ENCODE assay signal across 9 mouse cellular contexts in genomic region chr2:65993371-65993770, GRCm38 (mm10).
A peak's percentile ranks its signal among the peaks of the same experiment; 100 is the strongest.
DNase-seq lines count a peak whose midpoint lies in the region; ATAC-seq lines count a peak whose summit lies in the region.
"Had no signal": no experiment of that assay in that cellular context is flagged by ENCODE, and none has a peak within 500 bp of the region (broad histone marks: within the 10 kb centered on the region; RNA-seq: fewer than 3 reads in every experiment).

No protein-coding gene starts in this region.

- H3K9me3 ChIP-seq in midbrain, embryonic 11.5 days (ENCODE audit: control insufficient read depth, low read length) = no peaks in the 10 kb centered on the region
- no peaks in the 10 kb centered on the region for H3K9me3 ChIP-seq in midbrain, embryonic 10.5 days (replicated peaks)
- no peaks in the 10 kb centered on the region for H3K9me3 ChIP-seq in forebrain, embryonic 13.5 days (replicated peaks)
- no peaks in the 10 kb centered on the region for H3K9me3 ChIP-seq in neural tube, embryonic 15.5 days (replicated peaks)

- no peaks in the 10 kb centered on the region for H3K27me3 ChIP-seq in midbrain, embryonic 11.5 days (ENCODE audit: control insufficient read depth, insufficient read depth, low read length)
- H3K27me3 ChIP-seq in midbrain, embryonic 10.5 days (ENCODE audit: low read depth, poor library complexity, severe bottlenecking) = no peaks in the 10 kb centered on the region
- H3K27me3 ChIP-seq in forebrain, embryonic 13.5 days = no peaks in the 10 kb centered on the region
- H3K27me3 ChIP-seq in neural tube, embryonic 15.5 days (replicated peaks) = no peaks in the 10 kb centered on the region

- H3K4me3 ChIP-seq in midbrain, embryonic 11.5 days (ENCODE audit: low read depth, low read length) = no peak overlapping the region
- no peak overlapping the region for H3K4me3 ChIP-seq in midbrain, embryonic 10.5 days
- H3K4me3 ChIP-seq in forebrain, embryonic 13.5 days = no peak overlapping the region
- no peak overlapping the region for H3K4me3 ChIP-seq in neural tube, embryonic 15.5 days (replicated peaks)

- H3K4me2 ChIP-seq in midbrain, embryonic 11.5 days = no peak overlapping the region
- peak overlapping the region; percentile 37 for H3K4me2 ChIP-seq in forebrain, embryonic 13.5 days
- H3K4me2 ChIP-seq in neural tube, embryonic 15.5 days = peak overlapping the region; percentile 43

- peak overlapping the region; percentile 22; the same call in 1 of the 2 replicates for H3K27ac ChIP-seq in midbrain, embryonic 11.5 days (ENCODE audit: low read depth, low read length)
- H3K27ac ChIP-seq in midbrain, embryonic 10.5 days (replicated peaks) = no peak overlapping the region; the same call in 1 of the 2 replicates
- H3K27ac ChIP-seq in forebrain, embryonic 13.5 days = peak overlapping the region; percentile 85
- H3K27ac ChIP-seq in neural tube, embryonic 15.5 days (replicated peaks) = peak overlapping the region; percentile 76

- intact Hi-C loops in gastrocnemius, postnatal 36 days (cut with DNase I) = no loop called here

- peaks cover 24% of the 10 kb centered on the region for H3K4me1 ChIP-seq in midbrain, embryonic 11.5 days (ENCODE audit: control insufficient read depth, insufficient read depth, low read length)
- H3K4me1 ChIP-seq in midbrain, embryonic 10.5 days = peaks cover 52% of the 10 kb centered on the region
- H3K4me1 ChIP-seq in forebrain, embryonic 13.5 days = peaks cover 48% of the 10 kb centered on the region
- H3K4me1 ChIP-seq in neural tube, embryonic 15.5 days = peaks cover 35% of the 10 kb centered on the region

- ATAC-seq in midbrain, embryonic 11.5 days (ENCODE audit: low FRiP score) = no peak
- ATAC-seq in forebrain, embryonic 13.5 days = peak; percentile 6; the same call in 1 of the 2 replicates
- ATAC-seq in neural tube, embryonic 15.5 days (ENCODE audit: low FRiP score) = peak; percentile 80
- no peak for ATAC-seq in erythroid progenitor cell, adult 5-6 weeks (replicated peaks; ENCODE audit: low FRiP score, poor library complexity, severe bottlenecking)

- WGBS in midbrain, embryonic 11.5 days = 73% methylated on average over 14 of the region's 14 CpGs
- WGBS in midbrain, embryonic 10.5 days = 84% methylated on average over 14 of the region's 14 CpGs
- 20% methylated on average over 14 of the region's 14 CpGs for WGBS in forebrain, embryonic 13.5 days
- WGBS in neural tube, embryonic 15.5 days = 11% methylated on average over 14 of the region's 14 CpGs

- H3K9ac ChIP-seq in midbrain, embryonic 11.5 days (ENCODE audit: low read length) = no peak overlapping the region
- no peak overlapping the region for H3K9ac ChIP-seq in forebrain, embryonic 13.5 days
- H3K9ac ChIP-seq in neural tube, embryonic 15.5 days (replicated peaks) = no peak overlapping the region

- DNase-seq in midbrain, embryonic 11.5 days (ENCODE audit: low spot score, missing footprints) = no peak
- no peak for DNase-seq in midbrain, embryonic 10.5 days (ENCODE audit: low spot score)
- peak; percentile 69 for DNase-seq in kidney, postnatal 10 days
- no peak for DNase-seq in gastrocnemius, postnatal 36 days
- no peak for DNase-seq in spleen, postnatal 14 days (ENCODE audit: low spot score in 2 of 2)
- DNase-seq: layer of hippocampus, adult 9-11 months had no signal

- no peaks in the 10 kb centered on the region for H3K36me3 ChIP-seq in midbrain, embryonic 11.5 days (ENCODE audit: control insufficient read depth, insufficient read depth, low read length)
- no peaks in the 10 kb centered on the region for H3K36me3 ChIP-seq in midbrain, embryonic 10.5 days
- H3K36me3 ChIP-seq in forebrain, embryonic 13.5 days (ENCODE audit: poor library complexity, severe bottlenecking) = no peaks in the 10 kb centered on the region
- H3K36me3 ChIP-seq in neural tube, embryonic 15.5 days = no peaks in the 10 kb centered on the region

Comparison
In these comparisons a context has a peak if more than half of its experiments do, and no peak if none do; other contexts are left out.
1. ATAC-seq: peak in forebrain, embryonic 13.5 days (single experiment) and neural tube, embryonic 15.5 days (single experiment); none in midbrain, embryonic 11.5 days (single experiment) and erythroid progenitor cell, adult 5-6 weeks (single experiment).